Mouse (Mus musculus) ZHBTc4 (cell line): ENCODE data around the gene Acbd3.

Experiments
- DNase-seq: peaks from one replicate; pipeline ENCODE4 v3.0.0-alpha.2; 2011; ENCODE audit warnings: low read depth, low spot score

Gene Acbd3

DNA sequence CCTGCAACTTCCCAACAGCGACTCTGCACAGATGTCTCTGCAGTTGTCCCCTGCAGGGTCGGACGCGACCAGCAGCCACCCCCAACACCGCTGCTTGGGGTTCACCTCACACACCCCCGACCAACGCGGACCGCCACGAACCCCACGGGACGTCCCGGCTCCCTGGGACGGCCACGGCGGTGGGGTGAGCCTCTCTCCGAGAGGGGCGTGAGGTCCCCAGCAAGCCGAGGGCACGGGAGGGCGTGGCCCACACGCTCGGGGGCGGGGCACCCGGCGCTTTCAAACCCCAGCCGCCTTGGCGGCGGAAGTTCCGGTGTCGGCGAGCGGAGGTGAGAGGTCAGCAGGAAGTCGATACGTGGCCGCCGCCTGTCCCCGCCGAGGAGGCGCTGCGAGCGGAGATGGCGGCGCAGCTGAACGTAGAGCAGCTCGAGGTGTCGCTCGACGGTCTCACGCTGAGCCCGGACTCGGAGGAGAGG is at the start of gene Acbd3:
Gene Acbd3 (plus strand): TSS at position 340 of the 476 bp plus-strand sequence.
- peak; percentile 96 for DNase-seq

DNA sequence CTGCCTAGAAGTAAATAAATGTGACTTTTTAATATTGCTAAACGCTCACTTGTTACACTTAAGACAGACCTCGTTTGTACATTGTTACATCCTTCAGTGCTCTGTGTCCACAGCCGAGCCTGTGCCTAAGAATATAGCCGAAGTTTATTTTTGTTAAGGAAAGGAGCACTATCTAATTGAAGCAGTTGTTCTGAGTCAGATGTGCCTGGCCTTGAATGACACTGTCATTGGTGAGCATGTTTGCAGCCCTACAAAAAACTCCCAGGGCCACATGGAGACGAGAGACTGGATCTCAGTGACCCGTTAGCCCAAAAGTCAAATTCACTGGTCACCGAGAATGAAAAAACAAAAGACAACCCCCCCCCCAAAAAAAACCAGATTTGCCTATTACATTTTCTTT is 34.6 kb upstream of the Acbd3 start:
- DNase-seq: no peak

DNA sequence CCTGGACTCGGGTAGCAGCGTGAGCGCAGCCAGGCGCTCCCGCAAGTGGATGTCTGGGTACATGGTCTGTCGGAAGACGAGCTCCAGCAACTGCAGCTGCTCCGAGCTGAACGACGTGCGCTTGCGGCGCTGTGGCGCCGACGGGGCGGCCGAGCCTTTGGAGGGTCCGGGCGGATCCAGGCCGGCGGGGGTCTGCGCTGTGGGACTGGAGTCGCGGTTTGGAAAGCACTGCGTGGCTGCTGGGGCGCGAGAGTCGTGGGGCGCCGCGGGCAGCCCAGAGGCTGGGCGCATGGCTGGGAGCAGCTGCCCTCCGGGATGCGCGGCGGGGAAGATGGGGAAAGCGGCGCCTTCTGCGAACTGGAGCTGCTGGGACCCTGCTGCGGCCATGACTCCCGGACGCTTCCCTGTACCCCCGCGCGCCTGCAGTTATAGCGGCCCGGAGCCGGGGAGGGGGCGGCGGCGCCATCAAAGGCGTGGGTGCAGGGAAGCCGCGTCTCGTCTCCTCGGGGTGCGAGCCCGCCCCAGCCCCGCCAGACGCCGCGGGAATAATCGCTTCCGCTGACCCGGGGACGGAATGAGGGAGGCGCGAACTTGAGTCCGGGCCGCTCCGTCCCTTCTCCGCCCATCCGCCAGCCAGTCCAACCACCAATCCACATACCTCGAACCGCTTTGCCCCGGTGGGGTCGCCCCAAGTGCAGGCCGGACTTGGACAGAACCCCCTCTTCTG is 29.1 kb upstream of the Acbd3 start, which contains the start of gene Mixl1:
Gene Mixl1 (minus strand): TSS at position 409 of the 727 bp plus-strand sequence.
- peak; percentile 81 for DNase-seq

DNA sequence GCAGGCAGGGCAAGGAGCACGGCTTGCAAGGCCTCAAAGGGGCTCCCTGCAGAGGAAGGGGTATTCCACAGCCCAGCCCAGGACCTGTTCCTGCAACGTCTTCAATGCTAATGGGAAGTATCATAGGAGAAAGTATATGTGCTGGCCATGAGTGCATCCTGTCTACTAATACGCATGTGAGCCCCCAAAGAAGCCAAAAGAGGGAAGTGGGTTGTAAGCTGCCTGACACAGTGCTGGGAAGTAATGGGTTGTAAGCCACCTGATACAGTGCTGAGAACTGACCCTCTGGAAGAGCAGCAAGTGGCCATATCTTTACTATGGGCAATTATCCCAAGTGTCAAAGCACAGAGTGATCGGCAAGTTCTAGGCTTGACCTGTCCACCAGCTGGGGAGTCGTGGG is 27.8 kb upstream of the Acbd3 start:
- DNase-seq: no peak

DNA sequence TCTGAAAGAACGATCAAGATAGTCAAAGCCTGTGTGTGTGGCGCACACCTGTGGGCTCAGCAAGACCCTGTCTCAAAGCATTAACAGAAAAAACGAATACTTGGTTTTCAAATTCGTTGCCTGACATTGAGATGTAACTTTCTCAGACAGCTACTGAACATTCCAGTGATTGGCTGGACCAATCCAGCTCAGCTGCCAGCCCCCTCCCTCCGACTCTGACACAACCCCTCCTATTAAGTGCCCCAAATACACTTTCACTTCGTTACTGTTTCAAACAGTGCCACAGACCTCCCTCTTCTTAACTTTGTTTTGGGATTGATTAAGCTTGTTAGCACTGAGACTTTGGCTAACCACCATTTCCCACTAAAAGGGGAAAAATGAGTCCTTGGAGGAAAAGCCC is 22.4 kb upstream of the Acbd3 start:
- no peak for DNase-seq

DNA sequence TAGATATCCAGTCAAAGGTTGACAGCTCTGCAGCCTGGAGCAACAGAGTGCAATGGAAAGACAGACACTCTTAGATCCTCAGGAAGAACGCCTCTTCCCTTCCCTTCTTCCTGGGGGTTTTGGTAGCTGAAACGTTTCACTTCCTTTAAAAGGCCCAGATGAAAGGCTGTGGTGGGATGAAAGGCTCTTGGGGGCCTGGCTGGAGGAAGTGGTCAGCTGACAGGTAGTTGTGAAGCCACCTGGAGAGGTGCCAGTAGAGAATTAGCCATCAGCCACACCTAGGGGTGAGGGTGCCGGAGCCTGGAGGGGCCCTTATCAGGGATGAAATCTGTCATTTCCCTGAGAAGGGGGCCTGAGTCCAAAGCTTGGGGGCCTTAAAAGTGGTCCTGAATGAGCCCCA is 18.5 kb upstream of the Acbd3 start:
- DNase-seq: no peak

DNA sequence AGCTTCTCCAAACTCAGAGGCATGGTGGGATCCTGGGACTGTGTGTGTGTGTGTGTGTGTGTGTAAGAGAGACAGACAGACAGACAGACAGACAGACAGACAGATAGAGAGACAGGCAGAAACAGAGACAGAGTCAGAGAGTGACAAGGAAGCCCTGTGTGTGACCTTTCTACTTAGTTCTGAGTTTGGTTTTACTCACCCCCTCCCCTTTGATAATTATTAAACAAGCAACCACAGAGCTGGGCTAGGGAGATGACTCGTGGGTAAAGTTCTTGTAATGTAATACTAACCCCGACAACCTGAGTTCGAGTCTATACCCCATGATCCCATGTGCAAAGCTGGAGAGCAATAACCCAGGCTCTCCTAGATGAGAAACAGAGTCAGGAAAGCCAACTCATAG is 18.0 kb upstream of the Acbd3 start:
- no peak for DNase-seq

DNA sequence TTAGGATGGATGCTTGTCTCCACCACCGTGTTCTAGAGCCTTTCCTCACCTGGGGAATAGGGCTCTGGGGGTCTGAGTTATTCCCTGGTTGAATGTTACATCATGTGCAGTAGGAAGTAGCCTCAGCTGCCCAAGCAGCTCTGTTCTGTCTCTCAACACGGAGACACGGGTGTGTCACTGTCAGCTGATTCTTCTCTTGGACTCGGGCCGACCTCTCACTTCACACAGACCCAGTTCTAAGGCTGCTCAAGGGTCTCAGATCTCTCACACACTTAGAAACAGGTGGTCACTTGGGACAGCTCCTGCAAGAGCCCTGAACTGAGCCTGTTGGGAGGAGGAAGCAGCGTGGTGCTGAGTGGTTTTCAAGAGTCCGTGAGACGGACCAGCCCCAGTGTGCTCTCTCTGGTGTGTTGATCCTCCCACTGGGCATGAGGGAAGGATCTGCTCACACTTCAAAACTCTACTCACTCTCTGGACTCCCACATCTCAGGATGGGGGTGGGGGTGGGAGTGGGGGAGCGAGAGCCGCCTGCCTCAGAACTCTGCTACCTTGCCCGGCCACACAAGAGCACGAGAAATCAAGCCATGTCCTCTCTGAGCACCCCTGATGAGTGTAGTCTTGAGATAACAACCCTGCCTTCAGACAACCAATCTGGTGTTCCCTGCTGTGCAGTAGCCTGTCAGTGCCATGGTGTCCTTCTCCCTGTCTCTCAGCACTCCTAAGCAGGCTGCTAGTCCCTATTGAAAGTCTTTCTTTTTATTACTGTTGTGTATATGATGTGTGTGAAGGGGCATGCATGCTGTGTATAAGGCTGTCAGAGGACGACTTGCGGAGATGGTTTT is 16.7 kb upstream of the Acbd3 start:
- DNase-seq: no peak

DNA sequence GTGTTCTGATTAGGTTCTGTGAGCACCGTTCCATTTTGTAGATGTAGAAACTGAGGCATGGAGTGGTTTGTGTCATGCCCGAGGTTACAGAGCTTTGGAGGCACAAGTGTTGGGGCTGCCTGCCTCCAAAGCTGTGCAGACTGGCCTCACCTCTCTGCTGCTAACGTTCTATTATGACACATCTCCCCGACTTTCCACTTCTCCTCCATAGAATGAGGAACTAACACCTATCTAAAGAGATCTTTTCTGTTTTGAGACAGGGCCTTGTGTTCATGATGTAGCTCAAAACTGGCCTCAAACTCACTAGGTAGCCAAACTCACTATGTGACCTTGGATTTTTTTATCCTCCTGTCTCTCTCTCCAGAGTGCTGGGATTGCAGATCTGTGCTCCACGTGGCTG is 7.1 kb upstream of the Acbd3 start:
- no peak for DNase-seq

DNA sequence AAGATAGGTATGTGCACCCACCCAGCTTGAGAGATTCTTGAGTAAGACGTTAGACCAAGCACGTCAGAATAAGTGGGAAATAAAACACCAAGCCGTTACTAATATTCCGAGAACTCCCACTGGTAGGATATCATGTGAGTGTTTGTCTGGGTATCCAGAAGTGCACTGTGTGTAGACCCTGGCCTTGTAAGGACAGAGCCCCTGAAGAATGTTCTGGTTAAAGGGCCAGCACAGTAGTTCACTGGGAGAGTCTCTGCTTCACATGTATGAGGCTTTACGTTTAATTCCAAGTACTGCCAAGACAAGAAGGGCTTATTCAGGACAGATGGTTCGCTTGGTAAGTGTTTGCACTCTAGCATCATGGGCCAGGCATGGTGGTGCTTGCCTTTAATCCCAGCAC is 6.4 kb upstream of the Acbd3 start:
- no peak for DNase-seq

DNA sequence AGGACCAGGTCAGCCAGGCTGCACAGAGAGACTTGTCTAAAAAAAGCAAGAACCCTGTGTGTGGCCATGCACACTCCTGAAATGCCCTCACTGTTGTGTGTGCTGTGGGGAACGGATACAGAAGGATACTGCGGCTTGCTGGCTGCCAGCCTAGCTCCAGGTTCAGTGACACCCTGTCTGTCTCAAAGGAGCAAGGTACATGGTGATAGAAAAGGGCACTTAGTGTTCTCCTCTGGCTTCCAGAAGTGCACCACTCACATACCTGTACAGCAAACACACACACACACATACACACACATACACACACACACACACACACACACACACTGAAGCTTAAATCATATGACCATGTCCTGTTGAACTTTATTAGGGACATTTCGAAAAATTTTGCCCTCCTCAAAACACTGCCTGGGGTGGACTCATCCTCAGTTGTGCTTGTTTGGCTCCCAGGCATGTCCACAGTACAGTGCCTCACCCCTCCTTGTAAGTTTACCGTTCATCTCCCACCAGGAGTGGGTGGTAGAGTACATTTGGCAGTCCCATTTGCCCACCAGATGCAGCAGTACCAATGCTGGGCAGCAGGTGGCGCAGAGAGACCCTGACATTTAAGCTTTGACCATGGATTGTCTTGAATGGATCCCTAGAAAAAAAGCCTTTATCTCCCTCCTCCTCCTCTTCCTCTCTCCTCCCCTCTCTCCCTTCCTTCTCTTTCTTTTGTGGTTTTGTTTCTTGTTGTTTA is 5.7 kb upstream of the Acbd3 start:
- DNase-seq: peak; percentile 89

DNA sequence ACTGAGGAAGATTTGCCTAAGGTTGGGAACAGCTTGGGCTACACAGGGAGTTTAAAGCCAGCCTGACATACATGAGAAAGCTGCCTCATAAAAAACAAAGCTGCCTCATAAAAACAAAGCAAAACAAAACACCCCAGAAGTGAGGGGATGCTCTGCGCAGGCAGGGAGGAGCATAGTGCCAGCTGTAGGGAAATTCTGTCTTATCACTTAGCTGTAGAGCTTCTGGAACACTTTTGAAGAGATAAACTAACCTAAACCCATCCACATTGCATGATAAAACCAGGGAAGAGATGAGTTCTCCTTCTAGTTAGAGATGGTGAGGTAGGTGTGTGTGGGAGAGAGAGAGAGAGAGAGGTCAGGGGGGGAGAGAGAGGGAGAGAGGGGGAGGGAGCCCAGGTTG is 3.2 kb upstream of the Acbd3 start:
- DNase-seq: no peak

DNA sequence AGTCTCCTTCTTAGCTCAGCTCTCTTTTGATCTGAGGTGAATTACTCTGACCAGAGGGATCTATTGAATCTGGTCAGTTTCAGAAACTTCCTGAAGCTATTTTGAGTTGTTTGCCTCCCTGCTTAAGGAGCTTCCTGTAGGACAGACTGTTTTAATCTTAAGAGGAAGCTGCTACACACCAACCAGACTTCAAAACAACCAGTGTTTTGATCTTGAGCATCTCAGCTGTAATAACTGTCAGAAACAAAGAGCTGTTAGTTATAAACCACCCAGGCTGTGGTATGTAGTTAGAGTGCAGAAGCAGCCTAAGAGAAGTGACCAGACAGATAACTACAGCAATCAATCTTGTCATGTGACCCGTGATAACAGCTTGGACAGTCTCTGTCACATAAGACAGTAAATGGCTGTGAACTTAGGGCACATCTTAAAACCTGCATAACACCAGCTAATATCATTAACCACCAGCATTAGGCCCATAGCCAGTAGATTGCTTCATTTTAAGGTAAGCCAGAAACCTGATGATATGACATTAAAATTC is 2.1 kb upstream of the Acbd3 start:
- no peak for DNase-seq

DNA sequence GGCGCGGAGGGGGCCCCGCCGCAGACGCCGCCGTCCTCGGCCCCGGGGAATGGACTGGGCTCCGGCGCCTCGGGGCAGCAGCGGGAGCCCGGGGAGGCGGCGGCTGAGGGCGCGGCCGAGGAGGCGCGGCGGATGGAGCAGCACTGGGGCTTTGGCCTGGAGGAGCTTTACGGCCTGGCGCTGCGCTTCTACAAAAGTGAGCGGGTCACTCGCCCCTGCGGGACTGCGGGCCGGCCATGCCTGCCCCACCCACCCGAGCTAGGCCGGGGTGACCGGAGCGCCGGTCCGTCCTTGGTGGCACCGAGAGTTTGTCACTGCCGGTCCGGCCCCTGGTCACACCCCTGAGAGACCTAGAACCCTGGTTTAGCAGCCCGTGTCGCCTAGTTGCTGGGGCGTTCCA is 340 bp downstream of the Acbd3 start:
- DNase-seq: no peak

DNA sequence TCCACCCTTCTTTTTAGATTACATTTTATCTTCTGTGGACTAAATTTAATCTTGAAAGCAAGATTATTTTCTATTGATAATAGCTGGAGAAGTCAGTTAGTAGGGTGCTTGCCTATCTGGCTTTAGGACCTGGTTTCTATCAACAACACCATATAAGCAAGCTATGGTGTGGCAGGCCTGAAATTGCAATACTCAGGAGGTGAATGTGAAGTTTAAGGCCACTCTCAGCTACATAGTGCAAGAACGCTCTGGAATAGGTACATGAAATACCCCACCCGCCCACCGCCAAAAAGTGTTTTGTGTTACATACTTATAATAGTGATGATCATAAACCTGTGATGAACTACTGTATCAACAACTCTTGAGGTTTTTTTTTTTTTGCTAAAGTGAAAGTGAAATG is 3.4 kb downstream of the Acbd3 start:
- DNase-seq: no peak

DNA sequence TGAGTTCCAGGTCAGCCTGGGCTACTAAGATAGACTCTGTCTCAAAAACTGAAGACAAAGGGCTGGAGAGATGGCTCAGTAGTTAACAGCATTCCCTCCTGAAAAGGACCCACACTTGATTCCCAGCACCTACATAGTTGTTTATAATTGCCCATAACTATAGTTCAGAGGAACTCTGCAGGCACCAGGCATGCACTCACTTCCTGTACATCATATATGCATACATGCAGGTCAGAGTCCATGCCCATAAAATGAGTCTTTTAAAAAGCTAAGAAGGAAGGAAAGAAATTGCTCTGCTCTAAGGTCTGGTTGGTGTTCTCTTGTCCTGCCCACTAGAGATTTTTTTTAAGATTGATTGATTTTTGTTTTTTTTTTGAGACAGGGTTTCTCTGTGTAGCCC is 22.0 kb downstream of the Acbd3 start:
- no peak for DNase-seq

DNA sequence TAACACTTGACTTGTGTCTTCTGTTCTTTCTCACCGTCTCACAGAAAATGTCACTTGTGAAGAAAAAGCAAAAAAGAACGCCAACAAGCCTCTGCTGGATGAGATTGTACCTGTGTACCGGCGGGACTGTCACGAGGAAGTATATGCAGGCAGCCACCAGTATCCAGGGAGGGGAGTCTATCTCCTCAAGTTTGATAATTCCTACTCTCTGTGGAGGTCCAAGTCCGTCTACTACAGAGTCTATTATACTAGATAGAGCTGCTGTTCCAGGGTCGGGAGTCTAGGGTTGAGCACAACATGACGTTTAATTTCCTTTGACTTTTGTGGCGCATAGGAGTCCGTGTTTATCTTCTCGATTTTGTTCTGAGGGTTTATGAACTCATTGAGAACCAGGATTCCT is 26.3 kb downstream of the Acbd3 start:
- no peak for DNase-seq

DNA sequence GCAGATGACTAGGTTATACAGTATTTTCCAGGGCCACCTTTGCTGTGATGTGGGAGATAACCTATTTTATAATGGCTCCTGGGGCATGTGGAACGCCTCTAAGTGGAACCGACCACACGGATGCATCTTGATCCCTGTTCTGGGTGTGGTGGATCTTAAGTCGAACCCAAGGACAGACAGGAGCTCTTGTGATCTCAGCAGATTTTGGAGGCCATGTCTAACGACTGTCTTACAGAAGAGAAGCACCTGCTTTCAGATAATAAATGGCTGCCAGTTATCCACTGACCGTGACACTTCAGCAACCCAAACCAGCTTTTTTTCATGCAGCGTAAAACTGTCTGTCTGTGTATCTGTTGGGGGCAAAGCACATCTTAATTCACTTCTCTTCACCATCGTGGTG is 28.5 kb downstream of the Acbd3 start:
- DNase-seq: no peak

DNA sequence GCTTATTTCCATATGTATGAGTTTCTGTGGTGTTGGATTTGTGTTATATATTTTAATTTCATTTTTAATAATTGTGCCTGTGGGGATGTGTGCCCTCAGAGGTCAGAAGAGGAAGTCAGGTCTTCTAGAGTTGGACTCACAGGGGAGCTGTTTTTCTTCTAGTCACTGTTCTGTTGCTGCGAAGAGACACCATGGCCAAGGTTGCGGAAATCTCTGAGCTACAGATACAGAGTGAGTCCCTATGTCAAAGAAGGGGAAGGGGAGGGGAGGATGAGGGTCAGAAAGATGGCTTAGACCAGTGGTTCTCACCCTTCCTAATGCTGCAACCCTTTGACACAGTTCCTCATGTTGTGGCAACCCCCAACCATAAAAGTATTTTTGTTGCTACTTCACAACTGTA is 30.9 kb downstream of the Acbd3 start:
- DNase-seq: no peak

DNA sequence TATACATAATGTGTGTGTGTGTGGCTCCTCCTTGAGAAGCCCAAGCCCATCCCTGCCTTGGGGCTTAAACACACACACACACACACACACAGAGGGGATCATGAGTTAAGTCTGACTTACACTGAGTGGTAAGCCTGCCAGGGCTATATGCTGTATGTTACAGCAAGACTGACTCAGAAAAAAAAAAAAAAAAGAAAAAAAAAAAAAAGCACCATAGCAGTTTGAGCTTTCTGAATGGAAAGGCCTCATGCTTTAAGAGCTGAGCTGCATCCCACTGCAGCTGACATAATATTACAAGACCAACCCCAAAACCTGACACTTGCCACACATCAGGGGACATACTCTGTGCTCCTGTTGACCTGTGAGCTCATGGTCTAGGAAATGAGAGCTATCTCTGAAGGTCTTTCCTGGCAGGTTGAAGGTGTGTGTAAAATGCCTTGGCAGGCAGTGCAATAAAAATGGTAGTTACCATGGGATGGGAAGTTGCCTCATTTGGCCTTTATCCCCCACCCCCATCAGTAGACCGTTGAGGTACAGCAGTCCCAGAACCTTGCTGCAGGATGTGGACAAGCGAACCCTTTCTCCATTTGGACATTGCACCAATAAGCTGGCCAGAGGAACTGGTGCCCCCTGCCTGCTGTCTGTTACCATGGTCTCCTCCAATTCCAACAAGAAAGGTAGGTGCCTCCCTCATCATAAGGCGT is 31.6 kb downstream of the Acbd3 start:
- DNase-seq: no peak

DNA sequence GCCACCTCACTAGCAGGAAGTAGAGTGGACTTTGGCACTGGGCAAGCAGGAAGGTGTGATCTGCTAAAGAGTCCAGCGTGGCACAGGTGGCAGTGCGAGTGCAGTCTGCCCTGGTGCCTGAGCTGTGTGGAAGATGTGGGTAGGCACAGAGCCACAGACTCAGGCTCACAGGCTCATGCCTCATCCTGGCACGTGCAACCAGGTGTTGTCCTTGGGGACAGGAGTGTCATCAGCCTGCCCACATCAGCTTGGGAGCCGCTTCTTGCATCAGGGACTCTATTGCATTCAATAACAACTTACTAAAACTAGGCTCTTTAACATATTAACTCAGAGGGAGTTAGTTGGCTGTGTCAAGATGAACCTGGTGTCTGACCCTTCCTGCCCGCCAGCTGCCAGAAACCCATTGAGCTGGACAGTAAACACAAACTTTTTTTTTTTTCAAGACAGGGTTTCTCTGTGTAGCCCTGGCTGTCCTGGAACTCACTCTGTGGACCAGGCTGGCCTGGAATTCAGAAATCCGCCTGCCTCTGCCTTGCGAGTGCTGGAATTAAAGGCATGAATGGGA is 32.2 kb downstream of the Acbd3 start:
- no peak for DNase-seq
